28 mouse cellular contexts compared by ENCODE assay signal in genomic region chr6:144067491-144067890, GRCm38 (mm10).
DNase-seq lines count a peak whose midpoint lies in the region; ATAC-seq and TF ChIP-seq lines count a peak whose summit lies in the region.
"Had no signal": no experiment of that assay in that cellular context is flagged by ENCODE, and none has a peak within 500 bp of the region (broad histone marks: within the 10 kb centered on the region; RNA-seq: fewer than 3 reads in every experiment).

No protein-coding gene starts in this region.

- peaks cover 9% of the 10 kb centered on the region; the same call in 1 of the 2 replicates for H3K79me2 ChIP-seq in liver, adult 2 months (ENCODE audit: control insufficient read depth, insufficient read depth, low read length)

- H3K4me3 ChIP-seq in liver, adult 2 months (ENCODE audit: insufficient read depth, low read depth, low read length) = peak overlapping the region; percentile 52
- H3K4me3 ChIP-seq in liver, embryonic 12.5 days = no peak overlapping the region
- H3K4me3 ChIP-seq: embryonic facial prominence, embryonic 13.5 days; forebrain, embryonic 10.5 days; forebrain, embryonic 13.5 days; heart, embryonic 12.5 days; heart, embryonic 15.5 days; hindbrain, embryonic 10.5 days; hindbrain, embryonic 13.5 days had no signal

- 27% methylated on average over 7 of the region's 7 CpGs for WGBS in liver, adult 2 months
- WGBS in liver, embryonic 12.5 days (ENCODE audit: insufficient replicate concordance) = 61% methylated on average over 7 of the region's 7 CpGs

- no peak overlapping the region for H3K9ac ChIP-seq in liver, adult 2 months (ENCODE audit: low read depth, low read length)
- H3K9ac ChIP-seq in liver, embryonic 12.5 days = no peak overlapping the region
- H3K9ac ChIP-seq: embryonic facial prominence, embryonic 13.5 days; forebrain, embryonic 13.5 days; heart, embryonic 12.5 days; heart, embryonic 15.5 days; hindbrain, embryonic 13.5 days had no signal

- no peaks in the 10 kb centered on the region for H3K27me3 ChIP-seq in liver, adult 2 months (ENCODE audit: control insufficient read depth, insufficient read depth, low read length)
- H3K27me3 ChIP-seq in liver, embryonic 12.5 days (replicated peaks) = no peaks in the 10 kb centered on the region
- H3K27me3 ChIP-seq: embryonic facial prominence, embryonic 13.5 days; forebrain, embryonic 13.5 days; heart, embryonic 12.5 days; heart, embryonic 15.5 days; hindbrain, embryonic 13.5 days; Patski had no signal

- no peak for TF ChIP-seq CTCF in liver, adult 2 months (IDR thresholded peaks at IDR 0.05; ENCODE audit: low read depth, low read length)

- peaks cover 15% of the 10 kb centered on the region for H3K4me1 ChIP-seq in liver, adult 2 months (ENCODE audit: control insufficient read depth, insufficient read depth, low read length)
- H3K4me1 ChIP-seq in liver, embryonic 12.5 days = no peaks in the 10 kb centered on the region
- H3K4me1 ChIP-seq: embryonic facial prominence, embryonic 13.5 days; forebrain, embryonic 13.5 days; heart, embryonic 12.5 days; heart, embryonic 15.5 days; hindbrain, embryonic 10.5 days had no signal

- no peaks in the 10 kb centered on the region for H3K36me3 ChIP-seq in liver, adult 2 months (ENCODE audit: control insufficient read depth, insufficient read depth, low read length)
- H3K36me3 ChIP-seq in liver, embryonic 12.5 days = no peaks in the 10 kb centered on the region
- H3K36me3 ChIP-seq: embryonic facial prominence, embryonic 13.5 days; heart, embryonic 12.5 days; heart, embryonic 15.5 days; hindbrain, embryonic 10.5 days; hindbrain, embryonic 13.5 days had no signal

- DNase-seq in heart, adult 11 months = peak; percentile 44
- DNase-seq in heart, adult 8-10 months (ENCODE audit: low spot score) = no peak
- DNase-seq in liver, adult 2 months (ENCODE audit: extremely low read depth, low read depth, low spot score) = peak; percentile 91
- DNase-seq in 3T3-L1 (ENCODE audit: low read depth, low spot score) (peak; percentile 90), NIH3T3 (ENCODE audit: low read depth) (peak; percentile 83)
- DNase-seq: adrenal gland, adult 2 months; adrenal gland, postnatal 14 days; cerebellum, adult 11 months; cerebellum, adult 2 months; cerebellum, adult 9-11 months; cerebellum, postnatal 25 days; gastrocnemius, postnatal 10 days; gastrocnemius, postnatal 36 days; heart, postnatal 10 days; heart, postnatal 36 days had no signal

- H3K9me3 ChIP-seq in liver, embryonic 12.5 days (replicated peaks) = no peaks in the 10 kb centered on the region
- H3K9me3 ChIP-seq: embryonic facial prominence, embryonic 13.5 days; forebrain, embryonic 10.5 days; forebrain, embryonic 13.5 days; heart, embryonic 12.5 days; heart, embryonic 15.5 days; hindbrain, embryonic 10.5 days; hindbrain, embryonic 13.5 days had no signal

- no peak overlapping the region for H3K27ac ChIP-seq in liver, adult 2 months (replicated peaks; ENCODE audit: insufficient read depth, low read depth, low read length)
- H3K27ac ChIP-seq in liver, embryonic 12.5 days = no peak overlapping the region
- H3K27ac ChIP-seq: embryonic facial prominence, embryonic 13.5 days; forebrain, embryonic 10.5 days; forebrain, embryonic 13.5 days; heart, embryonic 15.5 days; hindbrain, embryonic 10.5 days; hindbrain, embryonic 13.5 days had no signal

- ATAC-seq in liver, embryonic 12.5 days = no peak
- ATAC-seq in activated CD4-positive, CD25-positive, alpha-beta regulatory T cell, adult 4 months = no peak
- ATAC-seq: CD4-positive, CD25-positive, alpha-beta regulatory T cell, adult 4 months; forebrain, embryonic 13.5 days; forebrain, embryonic 16.5 days; hindbrain, embryonic 16.5 days; Patski had no signal

- no peak for TF ChIP-seq POLR2A in liver, adult 2 months (IDR thresholded peaks at IDR 0.05; ENCODE audit: extremely low read depth, insufficient read depth, low read length)

- H3K4me2 ChIP-seq in liver, embryonic 12.5 days = no peak overlapping the region
- H3K4me2 ChIP-seq: embryonic facial prominence, embryonic 13.5 days; forebrain, embryonic 13.5 days; heart, embryonic 12.5 days; heart, embryonic 15.5 days; hindbrain, embryonic 13.5 days had no signal
